Mouse (Mus musculus) cortical plate, adult 2 months (tissue): Measurements from ENCODE around the gene Kansl3. TPM values are rescaled to one million over a fixed set of nuclear protein-coding genes. Genes with fewer than 3 reads are reported as not detected.

Experiments used
- H3K27ac ChIP-seq: fragments of 200-500 bp; 2 replicates; pipeline ENCODE4 v1.5.1; 2012; ENCODE audit warnings: low read length, control low read depth, inconsistent platforms; ENCODE audit not compliant: insufficient read depth
- H3K4me1 ChIP-seq: fragments of 200-500 bp; 2 replicates; pipeline ENCODE4 v1.6.1; 2011; ENCODE audit warnings: low read length; ENCODE audit not compliant: control insufficient read depth, insufficient read depth
- H3K4me3 ChIP-seq: fragments of 200-500 bp; 2 replicates; pipeline ENCODE4 v1.5.1; 2011; ENCODE audit warnings: mild to moderate bottlenecking, low read length, control low read depth; ENCODE audit not compliant: insufficient read depth
- CTCF ChIP-seq: fragments of 200-500 bp; IDR thresholded peaks from 2 replicates; pipeline ENCODE4 v1.5.1; 2011; ENCODE audit warnings: mild to moderate bottlenecking, control low read depth, low read length; ENCODE audit not compliant: insufficient read depth; ENCODE audit errors: extremely low read depth
- POLR2A ChIP-seq: fragments of 200-500 bp; IDR thresholded peaks from 2 replicates; pipeline ENCODE4 v1.6.1; 2011; ENCODE audit warnings: mild to moderate bottlenecking, low read length, control low read depth; ENCODE audit not compliant: insufficient read depth; ENCODE audit errors: extremely low read depth
- polyA plus RNA-seq: library from polyadenylated mRNA; depleted of rRNA; stranded (reverse); fragments of >200 nt; gene quantifications from 2 replicates; pipeline ENCODE4 v1.2.3, GENCODE M21; 2012

Gene Kansl3
- polyA plus RNA-seq, 1 experiment, result 63.6 TPM

DNA sequence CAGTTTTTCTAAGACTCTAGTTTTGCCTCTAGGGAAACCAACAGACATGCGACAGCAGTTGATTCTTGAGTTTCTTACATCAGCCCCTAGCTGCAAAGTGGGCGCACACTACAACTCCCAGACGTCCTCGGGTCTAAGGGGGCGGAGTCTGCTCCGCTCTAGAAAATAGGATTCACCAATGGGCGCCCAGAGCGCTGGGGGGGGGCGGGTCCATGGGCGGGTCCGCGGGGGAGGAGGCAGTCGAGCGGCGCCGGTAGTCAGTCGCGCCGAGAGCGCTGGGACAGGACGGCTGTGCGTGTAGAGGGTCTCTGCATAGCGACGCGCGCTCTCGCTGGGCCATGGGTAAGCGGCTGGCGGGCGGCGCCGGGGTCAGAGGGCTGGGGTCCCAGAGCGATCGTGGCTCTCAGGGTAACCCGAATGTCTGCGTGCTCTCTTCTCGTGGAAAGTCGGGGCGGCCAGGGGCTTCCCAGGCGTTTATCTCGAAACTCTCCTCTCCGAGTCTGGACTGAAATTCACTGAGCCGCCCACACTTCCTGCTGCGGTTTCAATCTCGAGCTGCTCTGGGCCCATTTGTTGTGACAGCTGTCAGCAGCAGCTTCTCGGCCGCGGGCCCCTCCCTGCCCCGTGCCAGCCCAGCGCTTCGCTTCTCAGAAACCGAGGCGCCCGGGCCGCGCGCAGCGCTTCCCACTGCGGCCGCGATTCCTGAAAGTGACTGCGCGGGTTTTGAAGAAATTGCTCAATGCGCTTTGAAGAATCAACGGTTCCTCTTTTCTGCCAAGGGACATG lies 61.3 kb downstream of the Kansl3 start, which contains the start of gene Arid5a:
TSS of gene Arid5a (plus strand) at position 239 of the 786 bp plus-strand sequence.
- TF ChIP-seq CTCF (no peak), POLR2A (peak; percentile 98)
- H3K4me3 ChIP-seq, result peak within 1 kb of the TSS; percentile 65
- peak within 1 kb of the TSS; percentile 17; the same call in 1 of the 2 replicates for H3K27ac ChIP-seq
- peaks cover 2% of the 10 kb centered on the region; the same call in 1 of the 2 replicates for H3K4me1 ChIP-seq

DNA sequence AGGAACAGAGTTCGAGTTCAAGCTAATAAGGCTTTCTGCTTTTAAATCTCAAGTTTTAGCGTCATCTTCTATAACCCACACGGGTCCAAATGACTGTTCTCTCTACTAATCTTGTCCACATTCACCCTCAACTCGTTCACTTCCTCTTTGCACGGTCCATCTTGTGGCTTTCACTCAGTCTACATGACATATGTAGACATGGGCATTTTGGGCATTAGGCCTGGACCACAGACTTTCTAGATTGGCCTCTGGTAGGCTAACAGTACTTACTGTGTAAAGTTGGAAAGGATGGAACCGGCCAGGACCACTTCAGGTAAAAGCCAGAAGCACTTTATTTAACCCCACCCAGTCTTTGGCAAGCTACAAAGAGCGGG lies 61.9 kb downstream of the Kansl3 start:
- TF ChIP-seq POLR2A, result no peak
- no peak for TF ChIP-seq CTCF
- H3K27ac ChIP-seq, result no peak overlapping the region
- H3K4me1 ChIP-seq, result peaks cover 2% of the 10 kb centered on the region; the same call in 1 of the 2 replicates
- H3K4me3 ChIP-seq, result no peak overlapping the region; the same call in 1 of the 2 replicates

GRCm38 (mm10) chr1:36306120-36306519 lies 62.9 kb downstream of the Kansl3 start:
- Histone ChIP-seq H3K4me3 (no peak overlapping the region), H3K27ac (no peak overlapping the region), H3K4me1 (peaks cover 2% of the 10 kb centered on the region; the same call in 1 of the 2 replicates)
- TF ChIP-seq POLR2A (no peak), CTCF (no peak)

DNA sequence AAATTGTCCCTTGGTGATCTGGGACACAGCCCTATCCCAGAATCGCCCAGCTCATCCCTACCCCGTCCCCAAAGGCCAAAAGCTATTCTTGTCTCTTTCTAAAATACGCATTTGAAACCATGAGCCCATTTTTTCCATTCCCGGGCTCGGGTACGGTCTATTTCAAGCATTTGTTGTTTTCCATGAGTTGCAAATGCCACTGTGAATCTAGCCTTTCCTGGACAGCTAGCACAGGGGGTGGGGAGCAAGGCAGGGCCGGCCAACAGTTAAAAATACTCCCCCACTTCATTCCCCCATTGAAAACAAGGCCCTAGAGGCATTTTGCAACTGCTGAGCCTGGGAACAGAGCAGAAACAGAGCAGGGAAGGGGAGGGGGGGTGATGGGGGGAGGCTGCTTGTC lies 64.2 kb downstream of the Kansl3 start:
- TF ChIP-seq CTCF (no peak), POLR2A (no peak)

GRCm38 (mm10) chr1:36303381-36304320 lies 65.3 kb downstream of the Kansl3 start:
- no peak for TF ChIP-seq CTCF
- TF ChIP-seq POLR2A, result no peak
- H3K4me1 ChIP-seq, result peaks cover 2% of the 10 kb centered on the region; the same call in 1 of the 2 replicates
- H3K27ac ChIP-seq, result no peak overlapping the region
- no peak overlapping the region for H3K4me3 ChIP-seq

More for the DNA sequence above, 64.2 kb downstream of the Kansl3 start:
- peaks cover 2% of the 10 kb centered on the region; the same call in 1 of the 2 replicates for H3K4me1 ChIP-seq
- no peak overlapping the region for H3K27ac ChIP-seq
- H3K4me3 ChIP-seq, result no peak overlapping the region

DNA sequence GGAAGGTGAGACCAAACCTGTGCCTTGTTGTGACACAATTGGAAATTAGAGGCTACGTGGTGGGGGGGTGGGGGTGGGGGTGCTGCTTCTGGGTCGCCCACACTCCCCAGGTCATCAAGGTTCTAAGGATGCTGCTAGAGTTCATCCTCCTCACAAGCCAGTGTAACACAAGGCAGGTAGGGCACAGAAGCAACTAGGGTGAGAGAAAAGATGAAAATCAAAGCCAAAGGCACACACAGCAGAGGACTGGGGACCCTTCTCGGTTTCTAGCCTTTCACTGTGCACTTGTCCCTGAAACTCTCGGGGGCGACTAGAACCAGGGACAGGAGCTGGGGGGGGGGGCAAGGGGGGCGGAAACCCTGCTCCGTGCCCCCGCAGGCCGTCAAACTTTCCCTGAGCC lies 66.0 kb downstream of the Kansl3 start:
- peaks cover 2% of the 10 kb centered on the region; the same call in 1 of the 2 replicates for H3K4me1 ChIP-seq
- TF ChIP-seq POLR2A, result no peak
- no peak for TF ChIP-seq CTCF
- no peak overlapping the region for H3K4me3 ChIP-seq
- no peak overlapping the region for H3K27ac ChIP-seq

- TF ChIP-seq POLR2A, result no peak
- no peak for TF ChIP-seq CTCF
- Histone ChIP-seq H3K4me3 (no peak overlapping the region), H3K4me1 (peaks cover 2% of the 10 kb centered on the region; the same call in 1 of the 2 replicates), H3K27ac (no peak overlapping the region)
Measured at GRCm38 (mm10) chr1:36302273-36302672, 66.7 kb downstream of the Kansl3 start.

- no peak overlapping the region for H3K4me3 ChIP-seq
- no peak overlapping the region for H3K27ac ChIP-seq
- H3K4me1 ChIP-seq, result peaks cover 2% of the 10 kb centered on the region; the same call in 1 of the 2 replicates
- TF ChIP-seq POLR2A (no peak), CTCF (no peak)
Measured at GRCm38 (mm10) chr1:36300486-36300885, 68.5 kb downstream of the Kansl3 start.

GRCm38 (mm10) chr1:36299676-36300075 lies 69.3 kb downstream of the Kansl3 start:
- Histone ChIP-seq H3K4me1 (peaks cover 2% of the 10 kb centered on the region; the same call in 1 of the 2 replicates), H3K4me3 (no peak overlapping the region), H3K27ac (no peak overlapping the region)
- TF ChIP-seq CTCF (no peak), POLR2A (no peak)

DNA sequence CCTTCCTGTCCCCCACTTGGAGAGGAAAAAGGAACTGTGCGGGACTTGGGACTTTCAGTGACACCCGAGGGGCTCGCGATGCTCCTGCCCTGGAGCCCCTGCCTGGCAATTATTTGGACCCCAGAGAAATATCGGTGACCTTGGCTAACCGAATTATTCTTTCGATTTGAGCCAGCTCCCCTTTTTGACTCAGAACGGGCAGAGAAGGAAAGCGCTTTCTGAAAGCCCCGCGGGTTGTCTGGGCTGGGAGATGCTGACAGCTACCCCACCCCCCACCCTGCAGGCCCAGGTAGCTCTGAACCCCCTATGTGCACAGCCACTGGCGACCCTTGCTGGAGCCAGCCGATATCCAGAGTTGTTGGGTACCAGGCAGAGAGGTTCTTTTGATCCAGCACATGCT lies 69.9 kb downstream of the Kansl3 start:
- TF ChIP-seq CTCF (no peak), POLR2A (no peak)
- Histone ChIP-seq H3K27ac (no peak overlapping the region), H3K4me3 (no peak overlapping the region), H3K4me1 (peaks cover 2% of the 10 kb centered on the region; the same call in 1 of the 2 replicates)
